12 mouse cellular contexts compared by ENCODE assay signal in genomic region chr11:103758054-103758453, GRCm38 (mm10). TPM values are rescaled to one million over a fixed set of nuclear protein-coding genes. Genes with fewer than 3 reads are reported as not detected.
DNase-seq lines count a peak whose midpoint lies in the region; ATAC-seq and TF ChIP-seq lines count a peak whose summit lies in the region.
"Had no signal": no experiment of that assay in that cellular context is flagged by ENCODE, and none has a peak within 500 bp of the region (broad histone marks: within the 10 kb centered on the region; RNA-seq: fewer than 3 reads in every experiment).

No protein-coding gene starts in this region.

- H3K4me3 ChIP-seq in intestine, postnatal 0 days (ENCODE audit: low read depth, low read length): no peak overlapping the region
- no peak overlapping the region for H3K4me3 ChIP-seq in intestine, embryonic 16.5 days (ENCODE audit: low read length)
- H3K4me3 ChIP-seq in midbrain, embryonic 14.5 days (replicated peaks; ENCODE audit: low read depth, low read length): no peak overlapping the region
- H3K4me3 ChIP-seq in midbrain, embryonic 15.5 days: no peak overlapping the region
- H3K4me3 ChIP-seq: forebrain, embryonic 10.5 days; neural tube, embryonic 15.5 days had no signal

- whole genome bisulfite sequencing in intestine, postnatal 0 days: 50% methylated on average over 11 of the region's 11 CpGs
- 41% methylated on average over 11 of the region's 11 CpGs for WGBS in intestine, embryonic 16.5 days
- 50% methylated on average over 11 of the region's 11 CpGs for WGBS in midbrain, embryonic 14.5 days
- WGBS in midbrain, embryonic 15.5 days: 49% methylated on average over 11 of the region's 11 CpGs

- no peaks in the 10 kb centered on the region for H3K9me3 ChIP-seq in intestine, postnatal 0 days (ENCODE audit: control insufficient read depth)
- H3K9me3 ChIP-seq in intestine, embryonic 16.5 days (ENCODE audit: control insufficient read depth, low read length): no peaks in the 10 kb centered on the region
- H3K9me3 ChIP-seq in midbrain, embryonic 14.5 days (ENCODE audit: control insufficient read depth, low read length): no peaks in the 10 kb centered on the region
- H3K9me3 ChIP-seq in midbrain, embryonic 15.5 days: no peaks in the 10 kb centered on the region
- H3K9me3 ChIP-seq: neural tube, embryonic 15.5 days had no signal

- no peak overlapping the region for H3K27ac ChIP-seq in intestine, postnatal 0 days (ENCODE audit: low read depth, low read length)
- H3K27ac ChIP-seq in intestine, embryonic 16.5 days (ENCODE audit: low read length): no peak overlapping the region
- no peak overlapping the region for H3K27ac ChIP-seq in midbrain, embryonic 14.5 days (replicated peaks; ENCODE audit: low read depth, low read length)
- no peak overlapping the region for H3K27ac ChIP-seq in midbrain, embryonic 15.5 days
- H3K27ac ChIP-seq: forebrain, embryonic 10.5 days; neural tube, embryonic 15.5 days had no signal

- ATAC-seq in intestine, postnatal 0 days: no peak
- ATAC-seq in intestine, embryonic 16.5 days: no peak
- ATAC-seq in midbrain, embryonic 14.5 days (ENCODE audit: low FRiP score, low TSS enrichment): no peak
- no peak for ATAC-seq in midbrain, embryonic 15.5 days (replicated peaks)
- ATAC-seq: midbrain, embryonic 16.5 days had no signal

- H3K36me3 ChIP-seq in intestine, postnatal 0 days (ENCODE audit: control insufficient read depth, insufficient read depth): no peaks in the 10 kb centered on the region
- H3K36me3 ChIP-seq in intestine, embryonic 16.5 days (ENCODE audit: control insufficient read depth, insufficient read depth, low read length): no peaks in the 10 kb centered on the region
- no peaks in the 10 kb centered on the region for H3K36me3 ChIP-seq in midbrain, embryonic 14.5 days (ENCODE audit: control insufficient read depth, insufficient read depth, low read length)
- no peaks in the 10 kb centered on the region for H3K36me3 ChIP-seq in midbrain, embryonic 15.5 days (replicated peaks)
- H3K36me3 ChIP-seq: forebrain, embryonic 10.5 days; neural tube, embryonic 15.5 days had no signal

- H3K4me1 ChIP-seq in intestine, postnatal 0 days (replicated peaks; ENCODE audit: control insufficient read depth, insufficient read depth, low read length): no peaks in the 10 kb centered on the region
- no peaks in the 10 kb centered on the region for H3K4me1 ChIP-seq in intestine, embryonic 16.5 days (ENCODE audit: control insufficient read depth, insufficient read depth, low read length)
- H3K4me1 ChIP-seq in midbrain, embryonic 14.5 days (ENCODE audit: control insufficient read depth, insufficient read depth, low read length): no peaks in the 10 kb centered on the region
- H3K4me1 ChIP-seq in midbrain, embryonic 15.5 days: no peaks in the 10 kb centered on the region; the same call in 1 of the 2 replicates
- H3K4me1 ChIP-seq: forebrain, embryonic 10.5 days; neural tube, embryonic 15.5 days had no signal

- no peak overlapping the region for H3K9ac ChIP-seq in intestine, postnatal 0 days (ENCODE audit: low read depth, low read length)
- H3K9ac ChIP-seq in intestine, embryonic 16.5 days (ENCODE audit: low read depth, low read length): no peak overlapping the region
- no peak overlapping the region for H3K9ac ChIP-seq in midbrain, embryonic 14.5 days (replicated peaks; ENCODE audit: low read length)
- no peak overlapping the region for H3K9ac ChIP-seq in midbrain, embryonic 15.5 days
- H3K9ac ChIP-seq: neural tube, embryonic 15.5 days had no signal

- no peaks in the 10 kb centered on the region for H3K27me3 ChIP-seq in intestine, postnatal 0 days (replicated peaks; ENCODE audit: control insufficient read depth, insufficient read depth, low read length)
- H3K27me3 ChIP-seq in intestine, embryonic 16.5 days (replicated peaks; ENCODE audit: control insufficient read depth, insufficient read depth, low read length): 0 out of 2 replicates have a peak, but pooled peaks cover 4% of the 10 kb centered on the region
- H3K27me3 ChIP-seq in midbrain, embryonic 14.5 days (ENCODE audit: control insufficient read depth, insufficient read depth, low read length): no peaks in the 10 kb centered on the region; the same call in 1 of the 2 replicates
- H3K27me3 ChIP-seq in midbrain, embryonic 15.5 days (replicated peaks): no peaks in the 10 kb centered on the region; the same call in 1 of the 2 replicates

- H3K4me2 ChIP-seq in intestine, postnatal 0 days (replicated peaks; ENCODE audit: low read depth): no peak overlapping the region
- H3K4me2 ChIP-seq in intestine, embryonic 16.5 days (ENCODE audit: low read depth, low read length): no peak overlapping the region
- H3K4me2 ChIP-seq in midbrain, embryonic 14.5 days (ENCODE audit: low read length): no peak overlapping the region
- H3K4me2 ChIP-seq in midbrain, embryonic 15.5 days: no peak overlapping the region
- H3K4me2 ChIP-seq: neural tube, embryonic 15.5 days had no signal

- peak; percentile 28 for DNase-seq in midbrain, embryonic 14.5 days
- peak; percentile 70 for DNase-seq in R1 (ENCODE audit: low read depth, low spot score)
- DNase-seq in induced T-regulatory cell, adult 2 months (ENCODE audit: low read depth): peak; percentile 30
- no peak for DNase-seq in spleen, postnatal 4 days (ENCODE audit: low spot score in 2 of 2)
- DNase-seq in urinary bladder, postnatal 25 days (ENCODE audit: low spot score): no peak

- TF ChIP-seq CTCF in intestine, postnatal 0 days (IDR thresholded peaks at IDR 0.05; ENCODE audit: low read depth): peak; percentile 65

RNA-seq across cellular contexts. Expression of gene Wnt9b, which starts 8.4 kb away (rescaled TPM):
- polyA plus RNA-seq in intestine, postnatal 0 days (2015; fragmentation: Nextera tagmentation; extraction: Ambion mirVana): 0.03 and 0.09 TPM in 2 replicates
- polyA plus RNA-seq in intestine, embryonic 16.5 days (2015; fragmentation: Nextera tagmentation; extraction: Ambion mirVana): 0.05 and 0.06 TPM in 2 replicates
- polyA plus RNA-seq in midbrain, embryonic 14.5 days (2014; fragmentation: Nextera tagmentation; extraction: Ambion mirVana): 0.33 and 0.78 TPM in 2 replicates
- 0.95 and 1.3 TPM in 2 replicates for polyA plus RNA-seq in midbrain, embryonic 15.5 days (2015; fragmentation: Nextera tagmentation; extraction: Ambion mirVana)

RNA-seq across cellular contexts. Expression of gene Wnt3, which starts 15.9 kb away (rescaled TPM):
- 0.51 and 0.55 TPM in 2 replicates for polyA plus RNA-seq in intestine, postnatal 0 days (2015; fragmentation: Nextera tagmentation; extraction: Ambion mirVana)
- 0.39 and 0.51 TPM in 2 replicates for polyA plus RNA-seq in intestine, embryonic 16.5 days (2015; fragmentation: Nextera tagmentation; extraction: Ambion mirVana)
- polyA plus RNA-seq in midbrain, embryonic 14.5 days (2014; fragmentation: Nextera tagmentation; extraction: Ambion mirVana): 14.5 and 15.0 TPM in 2 replicates
- polyA plus RNA-seq in midbrain, embryonic 15.5 days (2015; fragmentation: Nextera tagmentation; extraction: Ambion mirVana): 13.1 and 14.8 TPM in 2 replicates
- polyA plus RNA-seq: liver, embryonic 16.5 days had no signal

Comparison
In these comparisons a context has a peak if more than half of its experiments do, and no peak if none do; other contexts are left out.
1. DNase-seq: peak in midbrain, embryonic 14.5 days (single experiment), R1 (single experiment) and induced T-regulatory cell, adult 2 months (single experiment); none in spleen, postnatal 4 days (0 of 2) and urinary bladder, postnatal 25 days (single experiment).